Mouse (Mus musculus): Measurements from ENCODE around the gene Filip1.

DNA sequence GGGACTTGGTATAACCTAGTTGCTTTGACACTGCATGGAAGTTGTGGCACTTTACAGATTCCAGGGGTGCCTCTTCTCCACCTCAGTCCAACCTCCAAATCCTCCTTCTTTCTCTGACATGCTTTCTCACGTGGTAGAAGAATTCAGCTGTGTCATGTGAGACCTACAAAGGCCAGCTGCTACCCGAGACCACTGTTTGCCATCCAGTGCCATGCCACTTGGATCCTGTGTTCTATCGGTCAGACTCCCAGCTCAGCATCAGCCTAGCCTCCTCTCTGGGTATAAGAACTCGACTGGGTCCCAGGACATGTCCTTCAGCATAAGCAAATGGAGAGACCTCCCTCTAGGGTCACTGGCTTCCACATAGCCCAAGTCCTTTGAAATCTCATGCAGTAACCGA, 47.6 kb downstream of the Filip1 start:
- TF ChIP-seq CTCF (conservative IDR thresholded peaks at IDR 0.05; ENCODE audit: insufficient read depth, insufficient read length, low read depth, low read length) (no peak), POLR2A (IDR thresholded peaks at IDR 0.05; ENCODE audit: low read depth, low read length) (no peak)

All from kidney, adult 2 months (tissue).